8 mouse cellular contexts compared by ENCODE assay signal in the genomic region with DNA sequence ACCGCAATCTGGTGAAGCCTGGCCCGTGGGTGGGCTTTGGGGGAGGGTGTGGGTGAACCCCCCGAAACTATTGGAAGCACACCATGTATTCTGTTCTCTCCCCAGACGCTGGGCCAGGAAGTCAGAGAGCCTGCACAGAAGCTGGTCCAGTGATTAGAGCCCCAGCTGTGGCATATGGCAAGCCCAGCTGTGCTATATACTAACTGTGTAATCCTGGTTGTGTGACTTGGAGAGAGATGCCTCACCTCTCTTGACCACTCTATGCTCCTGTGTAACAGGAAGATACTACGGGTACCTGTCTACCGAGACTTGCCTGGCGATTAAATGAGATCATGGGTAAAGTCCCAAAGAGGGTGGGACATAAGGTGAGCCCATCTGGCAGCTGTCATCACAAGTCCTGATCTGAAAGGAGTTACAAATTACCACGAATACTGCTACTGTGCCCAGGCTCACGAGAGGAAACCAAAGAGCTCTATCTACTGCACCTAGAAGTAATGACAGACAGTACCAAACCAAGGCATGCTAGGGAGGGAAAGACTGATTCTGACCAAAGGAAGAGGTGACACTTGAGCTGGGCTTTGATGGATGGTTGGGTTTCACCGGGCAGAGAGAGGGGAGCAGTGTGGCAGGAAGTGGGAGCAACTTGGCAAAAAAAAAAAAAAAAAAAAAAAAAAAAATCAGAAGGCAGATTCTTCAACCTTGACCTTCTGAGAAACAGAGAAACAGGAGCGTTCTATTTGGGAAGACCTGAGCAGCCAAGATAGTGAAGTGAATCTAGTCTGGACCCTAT. TPM values are rescaled to one million over a fixed set of nuclear protein-coding genes. Genes with fewer than 3 reads are reported as not detected.
A peak's percentile ranks its signal among the peaks of the same experiment; 100 is the strongest.
DNase-seq lines count a peak whose midpoint lies in the region; ATAC-seq and TF ChIP-seq lines count a peak whose summit lies in the region.

No protein-coding gene starts in this region.

- peak; percentile 31 for ATAC-seq in kidney, postnatal 0 days (replicated peaks; ENCODE audit: low FRiP score, low read depth)
- ATAC-seq in forebrain, postnatal 0 days = no peak; the same call in 1 of the 2 replicates
- ATAC-seq in liver, postnatal 0 days = peak; percentile 4; the same call in 1 of the 2 replicates

- peak overlapping the region; percentile 77 for H3K4me3 ChIP-seq in kidney, postnatal 0 days (replicated peaks; ENCODE audit: low read depth, low read length)
- peak overlapping the region; percentile 92 for H3K4me3 ChIP-seq in forebrain, postnatal 0 days (ENCODE audit: low read depth, low read length)
- peak overlapping the region; percentile 92 for H3K4me3 ChIP-seq in liver, postnatal 0 days (ENCODE audit: low read depth, low read length)

- TF ChIP-seq CTCF in kidney, postnatal 0 days (IDR thresholded peaks at IDR 0.05; ENCODE audit: low read depth) = no peak
- no peak for TF ChIP-seq CTCF in forebrain, postnatal 0 days (IDR thresholded peaks at IDR 0.05; ENCODE audit: low read depth)
- no peak for TF ChIP-seq CTCF in liver, postnatal 0 days (IDR thresholded peaks at IDR 0.05; ENCODE audit: low read depth)

- H3K36me3 ChIP-seq in kidney, postnatal 0 days (ENCODE audit: insufficient read depth, low read length) = no peaks in the 10 kb centered on the region
- no peaks in the 10 kb centered on the region for H3K36me3 ChIP-seq in forebrain, postnatal 0 days (ENCODE audit: insufficient read depth)
- no peaks in the 10 kb centered on the region for H3K36me3 ChIP-seq in liver, postnatal 0 days (replicated peaks; ENCODE audit: insufficient read depth, low read length)

- peak overlapping the region; percentile 91 for H3K9ac ChIP-seq in kidney, postnatal 0 days (ENCODE audit: low read depth, low read length)
- peak overlapping the region; percentile 89 for H3K9ac ChIP-seq in forebrain, postnatal 0 days
- peak overlapping the region; percentile 96 for H3K9ac ChIP-seq in liver, postnatal 0 days (replicated peaks)

- H3K9me3 ChIP-seq in kidney, postnatal 0 days (replicated peaks; ENCODE audit: low read length) = no peaks in the 10 kb centered on the region
- no peaks in the 10 kb centered on the region for H3K9me3 ChIP-seq in forebrain, postnatal 0 days (ENCODE audit: low read length)
- no peaks in the 10 kb centered on the region for H3K9me3 ChIP-seq in liver, postnatal 0 days (ENCODE audit: low read length)

- TF ChIP-seq EP300 in liver, postnatal 0 days (IDR thresholded peaks at IDR 0.05; ENCODE audit: low read depth) = no peak

- H3K27me3 ChIP-seq in kidney, postnatal 0 days (ENCODE audit: insufficient read depth, low read length) = no peaks in the 10 kb centered on the region
- no peaks in the 10 kb centered on the region for H3K27me3 ChIP-seq in forebrain, postnatal 0 days (ENCODE audit: insufficient read depth, low read length)
- H3K27me3 ChIP-seq in liver, postnatal 0 days (ENCODE audit: insufficient read depth, low read length) = no peaks in the 10 kb centered on the region

- H3K27ac ChIP-seq in kidney, postnatal 0 days = peak overlapping the region; percentile 96
- H3K27ac ChIP-seq in forebrain, postnatal 0 days (ENCODE audit: low read depth, low read length) = peak overlapping the region; percentile 86; the same call in 1 of the 2 replicates
- H3K27ac ChIP-seq in liver, postnatal 0 days (ENCODE audit: low read depth) = peak overlapping the region; percentile 89

- peak overlapping the region; percentile 83 for H3K4me2 ChIP-seq in kidney, postnatal 0 days (ENCODE audit: low read length)
- peak overlapping the region; percentile 88 for H3K4me2 ChIP-seq in forebrain, postnatal 0 days (ENCODE audit: low read depth)
- H3K4me2 ChIP-seq in liver, postnatal 0 days (ENCODE audit: low read depth, low read length) = peak overlapping the region; percentile 100

- H3K4me1 ChIP-seq in kidney, postnatal 0 days (replicated peaks; ENCODE audit: insufficient read depth, low read length) = peaks cover 3% of the 10 kb centered on the region; the same call in 1 of the 2 replicates
- H3K4me1 ChIP-seq in forebrain, postnatal 0 days (ENCODE audit: insufficient read depth) = no peaks in the 10 kb centered on the region
- H3K4me1 ChIP-seq in liver, postnatal 0 days (ENCODE audit: insufficient read depth) = peaks cover 32% of the 10 kb centered on the region

- 6% methylated on average over 11 of the region's 11 CpGs for WGBS in kidney, postnatal 0 days
- 14% methylated on average over 11 of the region's 11 CpGs for WGBS in forebrain, postnatal 0 days
- 13% methylated on average over 11 of the region's 11 CpGs for WGBS in liver, postnatal 0 days (ENCODE audit: insufficient replicate concordance)

- peak; percentile 48 for DNase-seq in kidney, postnatal 0 days (ENCODE audit: low spot score)
- DNase-seq in kidney, postnatal 14 days = no peak
- DNase-seq in T-cell, adult 2 months (ENCODE audit: low spot score) = peak; percentile 13
- DNase-seq in forebrain, postnatal 0 days = no peak
- no peak for DNase-seq in liver, postnatal 0 days
- no peak for DNase-seq in left cerebral cortex, adult 9 months (ENCODE audit: low spot score in 2 of 2)
- no peak for DNase-seq in frontal cortex, postnatal 36 days (ENCODE audit: low spot score in 2 of 2)
- DNase-seq in layer of hippocampus, adult 18-20 months (ENCODE audit: low spot score in 2 of 2) = no peak

RNA-seq across cellular contexts. Expression of gene Ptprj, which starts 0.8 kb away (rescaled TPM):
- 6.8 and 7.2 TPM in 2 replicates for polyA plus RNA-seq in kidney, postnatal 0 days (2015; fragmentation: Nextera tagmentation; extraction: Ambion mirVana)
- 29.9 and 34.0 TPM in 2 replicates for total RNA-seq in forebrain, postnatal 0 days (2014; rRNA removed)
- polyA plus RNA-seq in forebrain, postnatal 0 days (2015; fragmentation: Nextera tagmentation; extraction: Ambion mirVana) = 2.5 and 3.9 TPM in 2 replicates
- polyA plus RNA-seq in liver, postnatal 0 days (2015; fragmentation: Nextera tagmentation; extraction: Ambion mirVana) = 2.7 and 2.8 TPM in 2 replicates
- total RNA-seq in layer of hippocampus, adult 18-20 months (2021) = 100 to 1,000 TPM; 114 TPM

Comparison
In these comparisons a context has a peak if more than half of its experiments do, and no peak if none do; other contexts are left out.
1. DNase-seq: peak in kidney, postnatal 0 days (single experiment) and T-cell, adult 2 months (single experiment); none in kidney, postnatal 14 days (single experiment), forebrain, postnatal 0 days (single experiment), liver, postnatal 0 days (single experiment), left cerebral cortex, adult 9 months (0 of 2), frontal cortex, postnatal 36 days (0 of 2) and layer of hippocampus, adult 18-20 months (0 of 2).
2. Peak in every context shown above with its lines, with median percentiles within 50 percentile points of each other: H3K27ac ChIP-seq, H3K4me2 ChIP-seq, H3K4me3 ChIP-seq and H3K9ac ChIP-seq.